In the genomic region with DNA sequence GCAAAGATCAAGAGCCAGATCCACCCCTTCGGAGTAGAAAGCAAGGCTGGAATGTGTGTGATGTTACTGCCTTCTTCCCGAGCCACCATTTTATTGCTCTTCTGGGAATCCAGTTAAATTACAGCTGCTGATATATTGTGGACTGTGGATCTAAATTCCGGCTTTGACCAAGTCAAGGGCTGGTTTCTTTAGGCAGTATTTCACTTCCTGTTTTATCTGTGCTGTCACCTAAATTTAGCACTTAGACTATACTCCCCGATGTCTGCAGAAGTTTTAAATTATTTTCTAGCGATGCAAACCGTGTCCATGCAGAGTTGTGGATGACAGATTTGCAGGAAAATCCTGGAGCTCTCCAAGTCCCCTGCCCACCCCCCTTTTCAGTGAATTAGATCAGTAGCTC, we compare ENCODE assay signal across 32 mouse cellular contexts.
DNase-seq lines count a peak whose midpoint lies in the region; ATAC-seq lines count a peak whose summit lies in the region.
"Had no signal": no experiment of that assay in that cellular context is flagged by ENCODE, and none has a peak within 500 bp of the region (broad histone marks: within the 10 kb centered on the region; RNA-seq: fewer than 3 reads in every experiment).

No protein-coding gene starts in this region.

- H3K4me3 ChIP-seq in kidney, embryonic 16.5 days (ENCODE audit: low read length) = no peak overlapping the region
- no peak overlapping the region for H3K4me3 ChIP-seq in neural tube, embryonic 11.5 days (ENCODE audit: low read depth, low read length)
- H3K4me3 ChIP-seq: embryonic facial prominence, embryonic 12.5 days; heart, embryonic 13.5 days; layer of hippocampus, adult 2 months; left cerebral cortex, adult 2 months; limb, embryonic 15.5 days; myocyte had no signal

- 40% methylated on average over 6 of the region's 6 CpGs for WGBS in kidney, embryonic 16.5 days
- 43% methylated on average over 6 of the region's 6 CpGs for WGBS in neural tube, embryonic 11.5 days

- no peak overlapping the region for H3K9ac ChIP-seq in kidney, embryonic 16.5 days (replicated peaks; ENCODE audit: low read length)
- H3K9ac ChIP-seq in neural tube, embryonic 11.5 days (ENCODE audit: low read length) = no peak overlapping the region
- H3K9ac ChIP-seq: embryonic facial prominence, embryonic 12.5 days; heart, embryonic 13.5 days; hindbrain, embryonic 14.5 days; limb, embryonic 15.5 days; liver, embryonic 14.5 days; lung, embryonic 14.5 days had no signal

- no peak for DNase-seq in kidney, adult 18-20 months
- DNase-seq in neural tube, embryonic 11.5 days (ENCODE audit: low spot score) = no peak
- DNase-seq in neural tube, embryonic 10.5 days (ENCODE audit: extremely low spot score, low spot score) = no peak
- peak; percentile 70 for DNase-seq in mesoderm, embryonic 11.5 days (ENCODE audit: low read depth, low spot score)
- DNase-seq in frontal cortex, postnatal 25 days (ENCODE audit: low spot score in 2 of 2) = no peak
- no peak for DNase-seq in frontal cortex, postnatal 10 days (ENCODE audit: low spot score in 2 of 2)
- DNase-seq: adrenal gland, postnatal 36 days; cerebellum, adult 18-20 months; cerebellum, postnatal 10 days; gastrocnemius, postnatal 10 days; heart, postnatal 10 days; kidney, postnatal 14 days; lung, embryonic 14.5 days; lung, postnatal 14 days; right cerebral cortex, postnatal 4 days; thymus, adult 18-20 months; thymus, postnatal 36 days had no signal

- H3K9me3 ChIP-seq in kidney, embryonic 16.5 days (ENCODE audit: low read length) = no peaks in the 10 kb centered on the region
- no peaks in the 10 kb centered on the region for H3K9me3 ChIP-seq in neural tube, embryonic 11.5 days (ENCODE audit: control insufficient read depth, low read length)
- H3K9me3 ChIP-seq: embryonic facial prominence, embryonic 12.5 days; heart, embryonic 13.5 days; limb, embryonic 15.5 days had no signal

- no peaks in the 10 kb centered on the region for H3K27me3 ChIP-seq in kidney, embryonic 16.5 days (ENCODE audit: insufficient read depth, low read length)
- H3K27me3 ChIP-seq in neural tube, embryonic 11.5 days (ENCODE audit: control insufficient read depth, insufficient read depth, low read length) = no peaks in the 10 kb centered on the region
- H3K27me3 ChIP-seq: embryonic facial prominence, embryonic 12.5 days; heart, embryonic 13.5 days; limb, embryonic 15.5 days had no signal

- H3K36me3 ChIP-seq in kidney, embryonic 16.5 days (ENCODE audit: insufficient read depth, low read length) = no peaks in the 10 kb centered on the region
- H3K36me3 ChIP-seq in neural tube, embryonic 11.5 days (ENCODE audit: control insufficient read depth, insufficient read depth, low read length) = no peaks in the 10 kb centered on the region
- H3K36me3 ChIP-seq: embryonic facial prominence, embryonic 12.5 days; heart, embryonic 13.5 days; limb, embryonic 15.5 days had no signal

- H3K27ac ChIP-seq in kidney, embryonic 16.5 days (ENCODE audit: low read length) = no peak overlapping the region
- no peak overlapping the region for H3K27ac ChIP-seq in neural tube, embryonic 11.5 days (ENCODE audit: low read depth, low read length)
- H3K27ac ChIP-seq: embryonic facial prominence, embryonic 12.5 days; heart, embryonic 13.5 days; hindbrain, embryonic 14.5 days; layer of hippocampus, adult 2 months; left cerebral cortex, adult 2 months; limb, embryonic 15.5 days; liver, embryonic 14.5 days; stomach, postnatal 0 days had no signal

- H3K4me2 ChIP-seq in kidney, embryonic 16.5 days (replicated peaks; ENCODE audit: low read depth, low read length) = no peak overlapping the region
- no peak overlapping the region for H3K4me2 ChIP-seq in neural tube, embryonic 11.5 days (ENCODE audit: low read depth)
- H3K4me2 ChIP-seq: embryonic facial prominence, embryonic 12.5 days; heart, embryonic 13.5 days; hindbrain, embryonic 14.5 days; limb, embryonic 15.5 days; lung, embryonic 14.5 days; midbrain, embryonic 11.5 days had no signal

- H3K4me1 ChIP-seq in kidney, embryonic 16.5 days (ENCODE audit: insufficient read depth, low read length) = no peaks in the 10 kb centered on the region
- H3K4me1 ChIP-seq in neural tube, embryonic 11.5 days (ENCODE audit: control insufficient read depth, insufficient read depth, low read length) = no peaks in the 10 kb centered on the region
- H3K4me1 ChIP-seq: embryonic facial prominence, embryonic 12.5 days; heart, embryonic 13.5 days; limb, embryonic 15.5 days had no signal

- peak; percentile 93 for ATAC-seq in kidney, embryonic 16.5 days (ENCODE audit: low FRiP score, low TSS enrichment)
- ATAC-seq in neural tube, embryonic 11.5 days (ENCODE audit: insufficient read depth, low FRiP score, low TSS enrichment) = peak; percentile 50; the same call in 1 of the 2 replicates
- ATAC-seq: CD4-positive, CD25-positive, alpha-beta regulatory T cell, adult 4 months; forebrain, embryonic 14.5 days; inflammation-experienced regulatory T-cells, adult 6 months; midbrain, embryonic 16.5 days had no signal
